Mouse (Mus musculus): Measurements from ENCODE around the gene A830005F24Rik. TPM values are rescaled to one million over a fixed set of nuclear protein-coding genes. Genes with fewer than 3 reads are reported as not detected.

Gene A830005F24Rik
- polyA plus RNA-seq, 1 experiment from 2014 or later = 0.51 TPM

DNA sequence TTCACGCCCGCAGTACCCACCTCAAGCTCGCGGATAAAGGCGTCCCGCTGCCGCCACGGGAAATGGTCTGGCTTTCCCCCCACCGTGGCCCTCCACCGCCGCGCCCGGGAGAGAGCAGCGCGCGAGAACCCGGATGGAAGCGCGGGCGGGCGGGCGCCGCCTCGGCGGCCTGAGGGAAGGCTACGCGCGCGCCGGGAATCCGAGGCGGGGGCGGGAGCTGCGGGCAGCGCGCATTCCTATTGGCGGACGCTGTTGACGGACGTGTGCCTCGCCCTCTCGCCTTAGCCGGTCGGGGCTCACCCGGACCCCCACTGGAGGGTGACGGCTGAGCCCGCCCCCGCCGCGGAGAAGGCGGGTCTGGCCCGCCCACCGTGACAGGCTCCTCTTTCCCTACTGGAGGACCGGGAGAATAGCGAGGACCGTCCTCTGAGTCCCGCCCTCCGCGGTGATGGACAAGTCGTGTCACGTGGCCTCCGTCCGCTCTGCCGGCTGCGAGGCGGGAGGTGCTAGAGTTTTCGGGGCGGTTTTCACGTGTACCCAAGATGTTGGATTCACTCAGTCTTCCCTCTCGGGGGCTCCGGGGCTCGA lies 33.1 kb downstream of the A830005F24Rik start:
- H3K4me3 ChIP-seq (replicated peaks) = peak overlapping the region; percentile 87
- H3K9ac ChIP-seq = peak overlapping the region; percentile 93
- no peaks in the 10 kb centered on the region for H3K9me3 ChIP-seq
- peak overlapping the region; percentile 100 for H3K27ac ChIP-seq
- WGBS = under 1% methylated on average over 71 of the region's 72 CpGs
- ATAC-seq (ENCODE audit: insufficient read depth, low FRiP score, low read depth) = peak; percentile 98
- no peaks in the 10 kb centered on the region for H3K36me3 ChIP-seq
- no peaks in the 10 kb centered on the region for H3K27me3 ChIP-seq (replicated peaks)
- H3K4me1 ChIP-seq = 0 out of 2 replicates have a peak, but pooled peaks cover 13% of the 10 kb centered on the region
- peak overlapping the region; percentile 62 for H3K4me2 ChIP-seq

DNA sequence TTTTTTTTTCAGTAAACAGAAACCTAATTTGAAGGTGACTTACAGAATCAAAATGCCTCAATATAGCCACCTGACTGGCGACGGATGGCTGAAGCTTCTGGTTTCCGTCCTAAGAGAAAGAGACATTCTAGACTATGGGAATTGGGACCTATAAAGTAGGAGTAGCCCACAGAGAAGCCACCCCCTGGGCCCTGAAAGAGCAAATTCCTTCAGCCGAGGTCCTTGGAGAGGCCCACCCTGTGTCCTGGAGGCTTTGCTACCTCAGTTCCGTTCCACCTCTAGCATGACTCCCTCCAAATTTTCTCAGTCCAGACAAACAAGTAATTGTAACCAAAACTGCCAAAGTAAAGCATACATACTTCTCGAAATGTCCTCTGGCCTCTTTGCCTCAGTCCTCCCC lies 34.3 kb downstream of the A830005F24Rik start:
- H3K9ac ChIP-seq = no peak overlapping the region
- H3K9me3 ChIP-seq = no peaks in the 10 kb centered on the region
- no peak overlapping the region for H3K4me3 ChIP-seq (replicated peaks)
- peak overlapping the region; percentile 73; the same call in 1 of the 2 replicates for H3K27ac ChIP-seq
- no peaks in the 10 kb centered on the region for H3K27me3 ChIP-seq (replicated peaks)
- H3K36me3 ChIP-seq = no peaks in the 10 kb centered on the region
- no peak overlapping the region for H3K4me2 ChIP-seq
- no peak for ATAC-seq (ENCODE audit: insufficient read depth, low FRiP score, low read depth)
- WGBS = 94% methylated on average over 6 of the region's 6 CpGs
- 0 out of 2 replicates have a peak, but pooled peaks cover 14% of the 10 kb centered on the region for H3K4me1 ChIP-seq

DNA sequence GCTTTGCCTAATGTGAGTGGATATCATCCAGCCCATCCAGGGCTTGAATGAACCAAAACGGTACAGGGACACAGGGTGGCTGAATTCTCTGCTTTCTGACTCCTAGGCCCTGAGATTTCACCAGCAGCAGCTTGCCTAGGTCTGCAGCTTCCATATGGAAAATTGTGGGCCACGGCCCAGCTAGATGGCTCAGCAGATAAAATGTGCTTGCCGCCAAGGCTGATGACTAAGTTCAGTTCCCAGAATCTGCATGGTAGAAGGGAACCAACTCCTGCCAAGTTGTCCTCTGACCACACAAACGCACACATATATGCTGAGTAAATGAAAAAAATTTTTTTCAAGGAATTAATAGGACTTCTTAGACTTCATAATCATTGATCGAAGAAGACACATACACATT lies 34.9 kb downstream of the A830005F24Rik start:
- H3K9ac ChIP-seq = no peak overlapping the region
- no peaks in the 10 kb centered on the region for H3K27me3 ChIP-seq (replicated peaks)
- H3K27ac ChIP-seq = no peak overlapping the region
- peaks cover 20% of the 10 kb centered on the region; the same call in 1 of the 2 replicates for H3K4me1 ChIP-seq
- no peak overlapping the region for H3K4me3 ChIP-seq (replicated peaks)
- 86% methylated on average over 5 of the region's 5 CpGs for WGBS
- ATAC-seq (ENCODE audit: insufficient read depth, low FRiP score, low read depth) = no peak
- H3K4me2 ChIP-seq = no peak overlapping the region
- H3K36me3 ChIP-seq = no peaks in the 10 kb centered on the region
- H3K9me3 ChIP-seq = no peaks in the 10 kb centered on the region

DNA sequence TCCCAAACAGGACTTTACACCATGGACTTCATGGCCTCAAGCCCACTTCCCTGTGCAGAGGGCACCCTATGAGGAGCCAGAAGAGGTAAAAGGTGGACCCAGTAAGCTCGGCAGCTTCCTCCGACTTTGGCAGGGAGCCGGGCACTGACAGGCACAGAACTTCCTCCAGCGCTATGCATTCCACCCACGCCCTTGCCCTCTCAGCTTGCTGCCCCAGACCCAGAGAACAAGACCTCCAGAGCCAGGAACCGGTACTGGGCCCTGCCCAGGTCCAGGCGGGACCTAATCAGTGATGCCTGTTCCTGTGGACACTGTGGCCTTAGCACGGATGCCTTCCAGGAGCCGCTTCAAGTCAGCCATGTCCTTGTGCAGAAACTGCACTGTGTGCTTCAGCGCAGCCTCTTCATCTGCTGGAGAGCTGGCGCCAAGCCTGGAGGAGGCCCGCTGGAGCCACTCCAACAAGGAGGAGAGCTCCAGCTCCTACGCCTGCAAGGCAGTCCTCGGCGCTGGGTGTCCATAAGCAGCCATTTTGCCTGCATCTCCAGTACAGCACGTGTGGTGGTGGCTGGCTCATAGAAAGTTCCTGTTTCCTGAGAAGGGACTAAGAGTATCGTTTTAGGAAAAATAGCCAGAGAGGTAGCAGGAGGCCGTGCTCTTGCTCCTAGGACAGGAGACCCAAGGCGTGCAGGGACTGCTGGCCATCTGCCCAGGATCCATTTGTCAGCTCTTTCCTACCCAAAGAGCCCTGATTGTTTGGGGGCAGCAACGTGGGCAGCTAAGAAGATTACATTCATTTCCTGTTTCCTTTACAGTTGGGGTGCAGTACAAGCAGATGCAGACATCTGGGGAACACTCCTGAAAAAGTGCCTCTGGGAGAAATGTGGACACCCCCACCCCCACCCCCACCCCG lies 39.1 kb downstream of the A830005F24Rik start:
- Histone ChIP-seq H3K4me1 (peaks cover 12% of the 10 kb centered on the region; the same call in 1 of the 2 replicates), H3K36me3 (no peaks in the 10 kb centered on the region), H3K27me3 (replicated peaks) (no peaks in the 10 kb centered on the region), H3K4me3 (replicated peaks) (peak overlapping the region; percentile 27), H3K9me3 (no peaks in the 10 kb centered on the region), H3K9ac (no peak overlapping the region), H3K27ac (peak overlapping the region; percentile 97), H3K4me2 (peak overlapping the region; percentile 51)
- peak; percentile 89 for ATAC-seq (ENCODE audit: insufficient read depth, low FRiP score, low read depth)
- WGBS = 35% methylated on average over 21 of the region's 21 CpGs

DNA sequence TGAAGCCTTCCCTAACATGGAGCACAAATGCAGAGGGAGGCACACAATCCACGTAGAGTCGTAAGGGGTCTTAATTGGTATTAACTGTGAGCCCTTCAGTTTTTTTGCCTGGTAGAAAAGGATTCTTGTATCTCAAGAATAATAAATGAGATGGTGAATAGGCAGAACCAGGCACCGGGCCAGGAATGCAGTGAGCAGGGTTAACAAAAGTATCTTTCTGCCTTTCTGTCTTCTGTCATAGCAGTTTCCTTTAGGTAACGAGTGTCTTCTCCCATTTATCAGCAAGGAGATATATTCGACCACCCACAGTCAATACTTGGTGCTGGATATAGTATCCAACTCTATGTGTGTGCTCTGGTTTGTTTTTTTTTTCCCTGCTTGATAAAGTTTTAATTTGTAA lies 40.1 kb downstream of the A830005F24Rik start:
- no peak for ATAC-seq (ENCODE audit: insufficient read depth, low FRiP score, low read depth)
- no peak overlapping the region for H3K4me2 ChIP-seq
- H3K27ac ChIP-seq = peak overlapping the region; percentile 97
- no peak overlapping the region for H3K9ac ChIP-seq
- WGBS = 40% methylated on average over 5 of the region's 5 CpGs
- no peaks in the 10 kb centered on the region for H3K36me3 ChIP-seq
- no peaks in the 10 kb centered on the region for H3K9me3 ChIP-seq
- no peaks in the 10 kb centered on the region for H3K27me3 ChIP-seq (replicated peaks)
- peaks cover 12% of the 10 kb centered on the region; the same call in 1 of the 2 replicates for H3K4me1 ChIP-seq
- no peak overlapping the region for H3K4me3 ChIP-seq (replicated peaks)

DNA sequence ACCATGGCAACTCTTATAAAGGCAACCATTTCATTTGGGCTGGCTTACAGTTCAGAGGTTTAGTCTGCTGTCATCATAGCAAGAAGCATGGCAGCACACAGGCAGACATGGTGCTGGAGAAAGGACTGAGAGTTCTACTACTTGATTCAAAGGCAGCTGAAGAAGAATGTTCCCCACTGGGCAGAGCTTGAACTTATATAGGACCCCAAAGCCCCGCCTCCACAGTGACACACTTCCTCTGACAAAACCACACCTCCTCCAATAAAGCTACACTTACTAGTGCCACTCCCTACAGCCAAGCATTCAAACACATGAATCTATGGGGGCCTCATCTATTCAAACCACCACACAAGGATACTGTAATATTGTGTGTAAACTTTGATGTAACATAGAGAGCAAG lies 41.2 kb downstream of the A830005F24Rik start:
- Histone ChIP-seq H3K9me3 (no peaks in the 10 kb centered on the region), H3K27ac (no peak overlapping the region), H3K36me3 (no peaks in the 10 kb centered on the region), H3K9ac (no peak overlapping the region), H3K4me2 (no peak overlapping the region), H3K27me3 (replicated peaks) (no peaks in the 10 kb centered on the region), H3K4me1 (peaks cover 12% of the 10 kb centered on the region; the same call in 1 of the 2 replicates), H3K4me3 (replicated peaks) (no peak overlapping the region)
- ATAC-seq (ENCODE audit: insufficient read depth, low FRiP score, low read depth) = no peak
- WGBS = 89% methylated on average over 1 of the region's 1 CpGs

DNA sequence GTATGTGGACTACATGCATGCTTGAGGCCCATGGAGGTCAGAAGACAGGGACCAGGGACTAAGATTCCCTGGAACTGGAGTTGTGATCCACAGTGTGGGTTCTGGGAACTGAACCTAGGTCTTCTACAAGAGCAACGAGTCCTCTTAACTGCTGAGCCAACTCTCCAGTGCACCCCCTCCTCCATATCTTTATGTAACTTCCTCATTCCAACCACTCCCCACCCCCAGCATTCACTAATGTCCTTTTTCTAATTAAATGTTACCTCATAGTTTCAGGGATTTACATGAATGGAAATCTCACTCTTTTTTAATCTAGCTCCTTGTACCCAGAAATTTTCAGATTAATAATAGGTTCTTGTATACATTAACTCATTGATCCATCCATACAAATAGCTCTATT lies 42.6 kb downstream of the A830005F24Rik start:
- no peak overlapping the region for H3K4me2 ChIP-seq
- WGBS = 62% methylated on average over 1 of the region's 1 CpGs
- peaks cover 12% of the 10 kb centered on the region; the same call in 1 of the 2 replicates for H3K4me1 ChIP-seq
- no peak for ATAC-seq (ENCODE audit: insufficient read depth, low FRiP score, low read depth)
- H3K4me3 ChIP-seq (replicated peaks) = no peak overlapping the region
- no peak overlapping the region for H3K27ac ChIP-seq
- no peaks in the 10 kb centered on the region for H3K9me3 ChIP-seq
- no peak overlapping the region for H3K9ac ChIP-seq
- H3K36me3 ChIP-seq = no peaks in the 10 kb centered on the region
- no peaks in the 10 kb centered on the region for H3K27me3 ChIP-seq (replicated peaks)

DNA sequence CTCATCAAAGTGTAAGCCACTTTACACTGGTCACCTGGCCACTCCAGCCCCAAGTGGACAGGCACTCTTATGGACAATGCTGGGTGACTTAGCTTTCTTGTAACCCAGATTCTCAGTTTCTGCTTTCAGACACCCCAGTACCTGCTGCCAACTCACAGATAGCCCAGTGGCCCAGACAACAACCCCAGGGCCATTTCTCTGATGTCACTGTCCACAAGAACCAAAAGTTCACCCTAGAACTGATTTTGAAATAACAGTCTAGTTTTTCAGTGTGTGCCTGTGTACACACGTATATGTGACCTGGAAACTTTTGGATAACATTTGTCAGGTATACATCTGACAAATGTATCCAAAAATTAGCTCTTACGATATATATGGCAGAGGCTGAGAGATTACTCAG lies 48.1 kb downstream of the A830005F24Rik start:
- no peaks in the 10 kb centered on the region for H3K36me3 ChIP-seq
- peaks cover 7% of the 10 kb centered on the region; the same call in 1 of the 2 replicates for H3K4me1 ChIP-seq
- H3K4me2 ChIP-seq = no peak overlapping the region
- no peak overlapping the region for H3K27ac ChIP-seq
- H3K9me3 ChIP-seq = no peaks in the 10 kb centered on the region
- no peak for ATAC-seq (ENCODE audit: insufficient read depth, low FRiP score, low read depth)
- no peak overlapping the region for H3K4me3 ChIP-seq (replicated peaks)
- WGBS = 81% methylated on average over 2 of the region's 2 CpGs
- H3K27me3 ChIP-seq (replicated peaks) = no peaks in the 10 kb centered on the region
- H3K9ac ChIP-seq = no peak overlapping the region

DNA sequence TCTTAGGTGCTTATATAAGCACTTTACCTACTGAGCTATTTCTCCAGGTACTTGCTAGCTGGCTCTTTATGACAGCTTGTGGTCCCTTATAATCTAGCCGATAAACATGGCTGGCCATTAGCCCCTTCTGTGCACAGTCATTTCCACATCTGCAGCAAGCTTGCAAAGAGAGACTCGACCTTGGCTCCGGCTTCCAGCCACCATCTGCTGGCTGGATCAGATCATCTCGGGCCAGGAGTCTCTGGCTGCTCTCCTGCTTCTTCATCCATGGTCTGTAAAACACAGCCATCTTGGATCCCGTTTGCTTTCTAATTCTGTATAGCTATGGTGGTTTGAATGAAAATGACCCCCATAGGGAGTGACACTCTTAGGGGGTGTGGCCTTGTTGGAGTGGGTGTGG lies 49.0 kb downstream of the A830005F24Rik start:
- no peak overlapping the region for H3K4me3 ChIP-seq (replicated peaks)
- ATAC-seq (ENCODE audit: insufficient read depth, low FRiP score, low read depth) = no peak
- 85% methylated on average over 5 of the region's 5 CpGs for WGBS
- H3K27me3 ChIP-seq (replicated peaks) = no peaks in the 10 kb centered on the region
- no peaks in the 10 kb centered on the region for H3K36me3 ChIP-seq
- no peaks in the 10 kb centered on the region for H3K9me3 ChIP-seq
- no peak overlapping the region for H3K9ac ChIP-seq
- H3K4me2 ChIP-seq = no peak overlapping the region
- H3K4me1 ChIP-seq = peaks cover 7% of the 10 kb centered on the region; the same call in 1 of the 2 replicates
- H3K27ac ChIP-seq = no peak overlapping the region

MicroRNAs encoded within 50 kb of the gene (microRNA counts, 519-probe panel; counts per million panel counts)
- microRNA mmu-let-7a = 4,422 counts per million, percentile 98 among the panel's probes with 10 or more counts
- 4,495 counts per million, percentile 99 among the panel's probes with 10 or more counts for microRNA mmu-let-7d
- microRNA mmu-let-7f = 3,990 counts per million, percentile 95 among the panel's probes with 10 or more counts

Small RNA genes within 50 kb of the gene (microRNA-seq; reads per million reads assigned to microRNA genes)
- gene Gm24111 (not detected), gene Mirlet7a-1 (314 reads per million, percentile 63 among the genes with 10 or more reads in this experiment), gene Mirlet7d (17,974 reads per million, percentile 96 among the genes with 10 or more reads in this experiment), gene Mirlet7f-1 (not detected)

Other genes starting within 250 kb of the A830005F24Rik start
- gene Zfp169, start 119 bp upstream of the A830005F24Rik start, polyA plus RNA-seq (2015; fragmentation: Nextera tagmentation; extraction: Ambion mirVana) = 3.2 and 4.0 TPM in 2 replicates
- 8.2 and 9.1 TPM in 2 replicates for gene Ptpdc1, start 112.1 kb downstream of the A830005F24Rik start, polyA plus RNA-seq (2015; fragmentation: Nextera tagmentation; extraction: Ambion mirVana)
- 173 and 204 TPM in 2 replicates for gene Barx1, start 149.4 kb downstream of the A830005F24Rik start, polyA plus RNA-seq (2015; fragmentation: Nextera tagmentation; extraction: Ambion mirVana)

Data from stomach, embryonic 15.5 days (tissue).